Mouse (Mus musculus) heart, embryonic 13.5 days (tissue): ENCODE data around the gene Syne3. TPM values are rescaled to one million over a fixed set of nuclear protein-coding genes. Genes with fewer than 3 reads are reported as not detected.

Experiments
- ATAC-seq: fragments of 200-750 bp; cut with Nextera tagmentation; 2 replicates; pipeline ENCODE4 v1.8.0; 2017; ENCODE audit warnings: moderate TSS enrichment; ENCODE audit not compliant: insufficient number of reproducible peaks, low FRiP score, low TSS enrichment; ENCODE audit errors: extremely low read depth
- H3K27ac ChIP-seq: fragments of 300-500 bp; sonication (generic); replicated peaks from 2 replicates; pipeline ENCODE4 v1.5.1; 2015; ENCODE audit warnings: moderate library complexity, mild to moderate bottlenecking, inconsistent platforms
- H3K27me3 ChIP-seq: fragments of 300-500 bp; sonication (generic); replicated peaks from 2 replicates; pipeline ENCODE4 v1.6.1; 2015; ENCODE audit warnings: mild to moderate bottlenecking, inconsistent platforms
- H3K36me3 ChIP-seq: fragments of 300-500 bp; sonication (generic); 2 replicates; pipeline ENCODE4 v1.6.1; 2015; ENCODE audit warnings: mild to moderate bottlenecking, inconsistent platforms
- H3K4me1 ChIP-seq: fragments of 300-500 bp; sonication (generic); 2 replicates; pipeline ENCODE4 v1.6.1; 2015; ENCODE audit warnings: inconsistent platforms
- H3K4me2 ChIP-seq: fragments of 300-500 bp; sonication (generic); 2 replicates; pipeline ENCODE4 v1.6.1; 2015; ENCODE audit warnings: inconsistent platforms, mild to moderate bottlenecking, moderate library complexity
- H3K4me3 ChIP-seq: fragments of 300-500 bp; sonication (generic); 2 replicates; pipeline ENCODE4 v1.5.1; 2015; ENCODE audit warnings: moderate library complexity, mild to moderate bottlenecking, inconsistent platforms
- H3K9ac ChIP-seq: fragments of 300-500 bp; sonication (generic); 2 replicates; pipeline ENCODE4 v1.6.1; 2015; ENCODE audit warnings: inconsistent platforms, mild to moderate bottlenecking, moderate library complexity
- H3K9me3 ChIP-seq: fragments of 300-500 bp; sonication (generic); 2 replicates; pipeline ENCODE4 v1.6.1; 2016; ENCODE audit warnings: inconsistent platforms
- WGBS: fragments of 180-500 bp; shearing (Covaris S2); methylation state at CpG from one replicate; pipeline ENCODE4 v1.1.7; 2015; ENCODE audit warnings: mixed read lengths; 5-methylcytosine and 5-hydroxymethylcytosine counted together
- polyA plus RNA-seq: library from polyadenylated mRNA; unstranded; fragments of >200 nt; fragmentation: Nextera tagmentation; extraction: Ambion mirVana; gene quantifications from 2 replicates; pipeline ENCODE4 v1.2.1, GENCODE M21; 2015

Gene Syne3
- polyA plus RNA-seq, 1 experiment from 2014 or later: 0.36 TPM

GRCm38 (mm10) chr12:105022776-105023175 is 13.2 kb upstream of the Syne3 start:
- 94% methylated on average over 9 of the region's 9 CpGs for WGBS
- peaks cover 7% of the 10 kb centered on the region for H3K9me3 ChIP-seq

DNA sequence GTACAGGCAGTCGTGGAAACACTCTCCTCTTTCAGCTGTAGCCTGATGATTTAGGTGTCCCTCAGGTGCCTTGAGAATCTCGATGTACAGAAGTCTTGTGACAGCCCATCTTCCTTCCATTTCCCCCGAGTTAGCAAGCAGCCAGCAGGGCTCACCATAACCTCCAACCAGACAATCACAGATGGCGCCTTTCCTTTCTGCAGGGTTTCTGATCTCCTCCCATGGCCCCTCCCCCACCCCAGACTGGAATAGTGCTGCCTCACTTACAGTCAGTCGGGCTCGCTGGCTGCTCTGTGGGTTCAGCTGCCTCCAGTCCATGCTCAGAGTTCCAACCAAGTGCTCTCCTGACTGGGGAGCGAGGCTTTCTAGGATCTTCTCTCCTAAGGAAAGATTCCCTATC is 12.5 kb upstream of the Syne3 start:
- Histone ChIP-seq H3K9me3 (peaks cover 7% of the 10 kb centered on the region), H3K27me3 (no peaks in the 10 kb centered on the region), H3K36me3 (0 out of 2 replicates have a peak, but pooled peaks cover 3% of the 10 kb centered on the region), H3K27ac (no peak overlapping the region), H3K4me2 (no peak overlapping the region), H3K4me3 (no peak overlapping the region), H3K9ac (no peak overlapping the region), H3K4me1 (peaks cover 15% of the 10 kb centered on the region)
- 53% methylated on average over 7 of the region's 7 CpGs for WGBS
- ATAC-seq: no peak

More at GRCm38 (mm10) chr12:105022776-105023175, 13.2 kb upstream of the Syne3 start:
- H3K4me3 ChIP-seq: no peak overlapping the region
- peaks cover 15% of the 10 kb centered on the region for H3K4me1 ChIP-seq
- H3K27me3 ChIP-seq: no peaks in the 10 kb centered on the region
- no peak overlapping the region for H3K27ac ChIP-seq
- no peak overlapping the region for H3K9ac ChIP-seq
- H3K4me2 ChIP-seq: no peak overlapping the region
- no peak for ATAC-seq
- 0 out of 2 replicates have a peak, but pooled peaks cover 3% of the 10 kb centered on the region for H3K36me3 ChIP-seq

DNA sequence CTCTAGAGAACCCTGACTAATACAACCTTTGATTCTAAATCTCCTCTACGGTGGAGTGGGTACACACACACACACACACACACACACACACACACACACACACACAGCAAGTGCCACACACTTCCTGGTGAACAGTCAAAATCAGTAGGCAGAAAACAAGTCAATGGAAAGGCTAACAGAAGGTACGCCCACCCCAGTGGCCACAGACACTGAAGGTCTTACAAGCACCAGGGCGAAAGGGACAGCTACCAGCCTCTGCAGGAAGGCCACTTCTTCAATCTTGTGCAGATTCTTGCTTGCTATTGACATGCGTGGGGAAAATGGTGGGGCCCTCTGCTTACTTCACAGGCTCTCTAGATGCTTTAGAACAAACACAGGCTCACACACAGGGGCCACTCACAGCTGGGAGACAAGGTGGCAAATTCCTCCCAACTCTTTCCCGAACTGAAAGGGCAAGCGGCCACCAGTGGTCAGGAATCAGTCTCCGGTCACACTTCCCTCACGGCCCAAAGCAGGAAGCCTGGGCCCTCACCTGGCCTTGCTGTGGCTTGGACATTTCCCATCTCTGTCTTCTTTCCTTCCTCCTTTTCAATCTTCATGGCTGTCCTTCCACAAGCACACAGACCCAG is 11.9 kb upstream of the Syne3 start:
- Histone ChIP-seq H3K4me2 (no peak overlapping the region), H3K36me3 (0 out of 2 replicates have a peak, but pooled peaks cover 3% of the 10 kb centered on the region), H3K27ac (no peak overlapping the region), H3K9me3 (peaks cover 7% of the 10 kb centered on the region), H3K9ac (no peak overlapping the region), H3K4me3 (no peak overlapping the region), H3K27me3 (no peaks in the 10 kb centered on the region), H3K4me1 (peaks cover 15% of the 10 kb centered on the region)
- WGBS: 70% methylated on average over 8 of the region's 8 CpGs
- no peak for ATAC-seq

- peak overlapping the region; percentile 62 for H3K27ac ChIP-seq
- H3K9ac ChIP-seq: peak overlapping the region; percentile 44; the same call in 1 of the 2 replicates
- ATAC-seq: no peak
- 0 out of 2 replicates have a peak, but pooled peaks cover 3% of the 10 kb centered on the region for H3K36me3 ChIP-seq
- peaks cover 7% of the 10 kb centered on the region for H3K9me3 ChIP-seq
- 0 out of 2 replicates have a peak, but pooled peaks cover 2% of the 10 kb centered on the region for H3K27me3 ChIP-seq
- H3K4me2 ChIP-seq: peak overlapping the region; percentile 49
- 0 out of 2 replicates have a peak overlapping the region, but pooled peaks have one; percentile 13 for H3K4me3 ChIP-seq
- H3K4me1 ChIP-seq: peaks cover 15% of the 10 kb centered on the region
- 40% methylated on average over 19 of the region's 19 CpGs for WGBS
These were observed 10.0 kb upstream of the Syne3 start for GRCm38 (mm10) chr12:105019359-105020219.

DNA sequence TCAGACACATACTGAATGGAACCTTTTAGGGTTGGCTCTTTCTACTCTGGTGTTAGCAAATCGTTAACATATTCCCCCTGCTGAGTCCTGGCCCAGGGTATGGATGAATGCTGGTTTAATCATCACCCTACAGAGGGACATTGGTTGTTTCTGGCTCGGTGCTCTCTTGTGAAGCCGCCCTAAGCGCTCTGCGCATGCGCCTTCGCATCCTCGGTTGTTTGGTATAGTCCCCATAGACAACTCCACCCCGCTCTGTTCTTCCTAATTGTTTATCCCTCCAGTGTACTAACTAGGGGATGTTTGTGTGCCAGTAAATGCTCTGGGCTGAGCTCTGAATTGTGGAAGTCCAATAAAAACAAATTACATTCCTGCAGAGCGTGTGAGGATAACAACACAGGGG is 7.0 kb upstream of the Syne3 start:
- WGBS: 73% methylated on average over 10 of the region's 10 CpGs
- Histone ChIP-seq H3K4me2 (no peak overlapping the region), H3K27ac (no peak overlapping the region), H3K4me3 (no peak overlapping the region), H3K9me3 (no peaks in the 10 kb centered on the region), H3K27me3 (peaks cover 11% of the 10 kb centered on the region), H3K9ac (no peak overlapping the region), H3K36me3 (no peaks in the 10 kb centered on the region), H3K4me1 (peaks cover 16% of the 10 kb centered on the region)
- ATAC-seq: no peak

GRCm38 (mm10) chr12:105016199-105016598 is 6.6 kb upstream of the Syne3 start:
- no peak overlapping the region for H3K4me3 ChIP-seq
- peaks cover 16% of the 10 kb centered on the region for H3K4me1 ChIP-seq
- no peak overlapping the region for H3K27ac ChIP-seq
- peaks cover 16% of the 10 kb centered on the region for H3K27me3 ChIP-seq
- no peaks in the 10 kb centered on the region for H3K9me3 ChIP-seq
- no peaks in the 10 kb centered on the region for H3K36me3 ChIP-seq
- H3K4me2 ChIP-seq: no peak overlapping the region
- no peak for ATAC-seq
- H3K9ac ChIP-seq: no peak overlapping the region
- WGBS: 56% methylated on average over 4 of the region's 4 CpGs

- H3K9me3 ChIP-seq: no peaks in the 10 kb centered on the region
- H3K27me3 ChIP-seq: peaks cover 42% of the 10 kb centered on the region
- no peak for ATAC-seq
- H3K4me2 ChIP-seq: peak overlapping the region; percentile 54
- H3K36me3 ChIP-seq: no peaks in the 10 kb centered on the region
- H3K9ac ChIP-seq: peak overlapping the region; percentile 58; the same call in 1 of the 2 replicates
- H3K4me3 ChIP-seq: peak overlapping the region; percentile 24
- H3K27ac ChIP-seq: 0 out of 2 replicates have a peak overlapping the region, but pooled peaks have one; percentile 28
- 19% methylated on average over 17 of the region's 17 CpGs for WGBS
- H3K4me1 ChIP-seq: peaks cover 26% of the 10 kb centered on the region
These were observed 3.5 kb upstream of the Syne3 start for GRCm38 (mm10) chr12:105013065-105013464.

DNA sequence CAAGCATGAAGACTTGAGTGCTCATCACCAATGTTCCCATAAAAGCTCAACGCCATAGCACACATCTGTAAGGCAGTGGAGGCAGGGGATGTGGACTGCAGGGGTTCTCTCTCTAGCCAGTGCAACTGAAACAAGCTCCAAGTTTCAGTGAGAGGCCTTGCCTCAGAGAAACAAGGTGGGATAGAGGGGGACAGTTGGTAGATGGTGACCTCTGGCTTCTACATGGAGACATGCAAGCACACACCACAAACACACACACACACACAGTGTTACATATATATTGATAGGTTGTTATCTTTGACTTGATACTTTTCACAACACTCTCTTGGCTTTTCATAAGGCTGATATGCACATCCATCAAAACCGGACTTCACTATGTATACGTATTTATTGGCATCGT is 2.7 kb upstream of the Syne3 start:
- H3K36me3 ChIP-seq: no peaks in the 10 kb centered on the region

DNA sequence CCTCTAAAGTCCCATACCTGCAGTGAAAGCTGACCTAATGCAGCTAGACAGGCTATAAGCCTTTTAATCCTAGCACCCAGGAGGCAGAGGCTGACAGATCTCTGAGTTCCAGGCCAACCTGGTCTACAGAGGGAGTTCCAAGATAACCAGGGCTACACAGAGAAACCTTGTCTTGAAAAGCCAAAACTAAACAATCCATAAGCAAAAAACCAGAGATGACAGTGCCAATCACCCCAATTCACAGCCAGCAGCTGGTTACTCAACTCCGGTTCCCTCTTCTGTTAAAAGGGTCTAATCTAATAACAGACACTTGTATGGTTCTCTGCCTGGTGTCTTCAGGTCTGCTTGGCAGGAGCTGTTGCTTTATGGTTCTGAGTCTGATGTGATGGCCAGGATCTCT is 2.0 kb upstream of the Syne3 start:
- no peak for ATAC-seq
- H3K9me3 ChIP-seq: no peaks in the 10 kb centered on the region
- no peaks in the 10 kb centered on the region for H3K36me3 ChIP-seq
- H3K4me3 ChIP-seq: no peak overlapping the region
- H3K27ac ChIP-seq: no peak overlapping the region
- no peak overlapping the region for H3K9ac ChIP-seq
- peaks cover 26% of the 10 kb centered on the region for H3K4me1 ChIP-seq
- H3K4me2 ChIP-seq: no peak overlapping the region
- peaks cover 56% of the 10 kb centered on the region for H3K27me3 ChIP-seq
- 83% methylated on average over 1 of the region's 1 CpGs for WGBS

More for the DNA sequence above, 2.7 kb upstream of the Syne3 start:
- Histone ChIP-seq H3K9ac (no peak overlapping the region), H3K9me3 (no peaks in the 10 kb centered on the region), H3K4me1 (peaks cover 26% of the 10 kb centered on the region), H3K27me3 (peaks cover 49% of the 10 kb centered on the region), H3K27ac (no peak overlapping the region), H3K4me3 (no peak overlapping the region), H3K4me2 (no peak overlapping the region)
- WGBS: 92% methylated on average over 4 of the region's 4 CpGs
- no peak for ATAC-seq

DNA sequence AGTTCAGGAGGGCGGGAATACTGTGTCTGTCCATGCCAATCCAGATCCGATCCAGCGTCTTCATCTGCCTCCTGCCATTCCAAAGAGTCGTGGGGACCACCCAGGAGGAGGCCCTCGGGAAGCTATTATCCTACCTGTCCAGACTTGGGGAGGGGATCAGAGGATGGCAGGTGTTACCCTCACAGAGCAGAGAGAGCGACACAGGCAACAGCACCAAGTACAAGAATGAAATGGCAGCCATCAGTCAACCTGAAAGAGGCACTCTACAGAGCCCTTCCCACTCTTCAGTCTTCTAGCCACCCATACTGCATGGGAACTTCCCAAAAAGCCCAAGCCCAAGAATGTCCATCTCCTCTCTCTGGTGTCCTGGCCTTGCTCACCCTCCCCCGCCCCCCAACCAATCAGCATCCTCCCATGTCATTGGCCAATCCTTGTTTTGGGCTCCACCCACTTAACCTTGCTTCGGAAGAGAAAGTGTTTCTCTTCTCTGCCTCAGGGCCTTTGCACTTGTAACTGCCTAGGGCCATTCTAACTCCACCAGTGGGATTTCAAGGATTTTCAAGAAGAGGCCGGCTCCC is 693 bp upstream of the Syne3 start:
- ATAC-seq: 0 out of 2 replicates have a peak, but pooled peaks have one; percentile 17
- Histone ChIP-seq H3K36me3 (no peaks in the 10 kb centered on the region), H3K27me3 (peaks cover 67% of the 10 kb centered on the region), H3K4me3 (peak overlapping the region; percentile 74), H3K9ac (peak overlapping the region; percentile 81), H3K4me1 (peaks cover 26% of the 10 kb centered on the region), H3K9me3 (no peaks in the 10 kb centered on the region), H3K4me2 (peak overlapping the region; percentile 94), H3K27ac (no peak overlapping the region)
- 18% methylated on average over 9 of the region's 9 CpGs for WGBS

DNA sequence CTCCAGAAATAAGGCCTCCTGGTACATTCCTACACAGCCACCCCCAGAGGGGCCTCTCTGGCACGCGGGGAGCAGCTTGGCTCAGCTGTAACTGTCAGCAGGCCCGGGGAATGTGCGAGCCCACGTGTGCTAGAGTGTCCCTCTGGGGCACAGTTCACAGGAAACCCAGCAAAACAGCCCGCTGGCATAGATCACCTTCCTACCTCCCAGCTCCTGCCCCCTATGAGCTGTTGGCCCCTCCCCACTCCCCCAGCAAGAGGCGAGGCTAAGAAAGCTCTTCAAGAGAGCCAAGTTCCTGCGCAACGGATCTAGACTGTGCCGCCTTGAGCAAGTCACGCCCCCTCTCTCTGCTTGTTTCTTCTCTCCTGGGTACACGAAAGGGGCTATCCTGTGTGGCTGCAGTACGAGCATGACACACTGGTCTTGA is 844 bp downstream of the Syne3 start:
- H3K27me3 ChIP-seq: peaks cover 70% of the 10 kb centered on the region
- no peak overlapping the region for H3K27ac ChIP-seq

More for the DNA sequence above, 844 bp downstream of the Syne3 start:
- no peak for ATAC-seq
- peak overlapping the region; percentile 74 for H3K4me3 ChIP-seq
- H3K36me3 ChIP-seq: no peaks in the 10 kb centered on the region
- peaks cover 26% of the 10 kb centered on the region for H3K4me1 ChIP-seq
- peak overlapping the region; percentile 81 for H3K9ac ChIP-seq
- H3K9me3 ChIP-seq: no peaks in the 10 kb centered on the region
- peak overlapping the region; percentile 94 for H3K4me2 ChIP-seq
- WGBS: under 1% methylated on average over 13 of the region's 13 CpGs
